ENCODE assay signal across 22 mouse cellular contexts in genomic region chr16:18513508-18513907, GRCm38 (mm10). TPM values are rescaled to one million over a fixed set of nuclear protein-coding genes. Genes with fewer than 3 reads are reported as not detected.
DNase-seq lines count a peak whose midpoint lies in the region; ATAC-seq and TF ChIP-seq lines count a peak whose summit lies in the region.
"Had no signal": no experiment of that assay in that cellular context is flagged by ENCODE, and none has a peak within 500 bp of the region (broad histone marks: within the 10 kb centered on the region; RNA-seq: fewer than 3 reads in every experiment).

No protein-coding gene starts in this region.

- H3K4me3 ChIP-seq in kidney, postnatal 0 days (replicated peaks; ENCODE audit: low read depth, low read length) = no peak overlapping the region
- H3K4me3 ChIP-seq in lung, postnatal 0 days (ENCODE audit: low read depth, low read length) = no peak overlapping the region
- H3K4me3 ChIP-seq: embryonic facial prominence, embryonic 15.5 days; erythroblast, embryonic 14.5 days; forebrain, embryonic 10.5 days; forebrain, embryonic 15.5 days; heart, embryonic 10.5 days; hindbrain, embryonic 13.5 days had no signal

- WGBS in kidney, postnatal 0 days = 41% methylated on average over 6 of the region's 6 CpGs
- 16% methylated on average over 6 of the region's 6 CpGs for WGBS in lung, postnatal 0 days

- H3K27ac ChIP-seq in kidney, postnatal 0 days = no peak overlapping the region
- H3K27ac ChIP-seq in lung, postnatal 0 days (ENCODE audit: low read length) = no peak overlapping the region
- H3K27ac ChIP-seq: embryonic facial prominence, embryonic 15.5 days; forebrain, embryonic 10.5 days; forebrain, embryonic 15.5 days; heart, embryonic 10.5 days; hindbrain, embryonic 13.5 days; hindbrain, postnatal 0 days had no signal

- no peaks in the 10 kb centered on the region for H3K9me3 ChIP-seq in kidney, postnatal 0 days (replicated peaks; ENCODE audit: low read length)
- H3K9me3 ChIP-seq in lung, postnatal 0 days (ENCODE audit: low read length) = no peaks in the 10 kb centered on the region
- H3K9me3 ChIP-seq: embryonic facial prominence, embryonic 15.5 days; forebrain, embryonic 10.5 days; forebrain, embryonic 15.5 days; heart, embryonic 10.5 days; hindbrain, embryonic 13.5 days had no signal

- ATAC-seq in kidney, postnatal 0 days (replicated peaks; ENCODE audit: low FRiP score, low read depth) = no peak
- ATAC-seq in lung, postnatal 0 days = peak; percentile 78
- ATAC-seq: forebrain, embryonic 15.5 days; hindbrain, postnatal 0 days had no signal

- H3K27me3 ChIP-seq in kidney, postnatal 0 days (ENCODE audit: insufficient read depth, low read length) = no peaks in the 10 kb centered on the region
- no peaks in the 10 kb centered on the region for H3K27me3 ChIP-seq in lung, postnatal 0 days (replicated peaks; ENCODE audit: insufficient read depth, low read length)
- H3K27me3 ChIP-seq: CH12.LX; embryonic facial prominence, embryonic 15.5 days; forebrain, embryonic 15.5 days; hindbrain, embryonic 13.5 days had no signal

- TF ChIP-seq CTCF in kidney, postnatal 0 days (IDR thresholded peaks at IDR 0.05; ENCODE audit: low read depth) = no peak
- no peak for TF ChIP-seq CTCF in lung, postnatal 0 days (IDR thresholded peaks at IDR 0.05)

- no peaks in the 10 kb centered on the region for H3K36me3 ChIP-seq in kidney, postnatal 0 days (ENCODE audit: insufficient read depth, low read length)
- no peaks in the 10 kb centered on the region for H3K36me3 ChIP-seq in lung, postnatal 0 days (ENCODE audit: insufficient read depth, low read length)
- H3K36me3 ChIP-seq: forebrain, embryonic 10.5 days; forebrain, embryonic 15.5 days; heart, embryonic 10.5 days; hindbrain, embryonic 13.5 days had no signal

- no peak overlapping the region for H3K4me2 ChIP-seq in kidney, postnatal 0 days (ENCODE audit: low read length)
- no peak overlapping the region for H3K4me2 ChIP-seq in lung, postnatal 0 days (replicated peaks; ENCODE audit: low read depth, low read length)
- H3K4me2 ChIP-seq: embryonic facial prominence, embryonic 15.5 days; forebrain, embryonic 15.5 days; hindbrain, embryonic 13.5 days had no signal

- 0 out of 2 replicates have a peak, but pooled peaks cover 3% of the 10 kb centered on the region for H3K4me1 ChIP-seq in kidney, postnatal 0 days (replicated peaks; ENCODE audit: insufficient read depth, low read length)
- no peaks in the 10 kb centered on the region for H3K4me1 ChIP-seq in lung, postnatal 0 days (ENCODE audit: insufficient read depth, low read depth, low read length)
- H3K4me1 ChIP-seq: forebrain, embryonic 15.5 days; hindbrain, embryonic 13.5 days had no signal

- TF ChIP-seq EP300 in lung, postnatal 0 days (IDR thresholded peaks at IDR 0.05) = peak; percentile 93

- no peak overlapping the region for H3K9ac ChIP-seq in kidney, postnatal 0 days (ENCODE audit: low read depth, low read length)
- H3K9ac ChIP-seq in lung, postnatal 0 days (replicated peaks; ENCODE audit: low read depth) = no peak overlapping the region
- H3K9ac ChIP-seq: embryonic facial prominence, embryonic 15.5 days; forebrain, embryonic 15.5 days; hindbrain, embryonic 13.5 days had no signal

- peak; percentile 19 for DNase-seq in embryo, embryonic 10.5 days (ENCODE audit: low spot score)
- no peak for DNase-seq in embryo, embryonic 10 days (ENCODE audit: low spot score)
- DNase-seq in kidney, postnatal 0 days (ENCODE audit: low spot score) = peak; percentile 43
- no peak for DNase-seq in kidney, postnatal 10 days
- peak; percentile 51 for DNase-seq in lung, postnatal 0 days (ENCODE audit: low spot score)
- no peak for DNase-seq in lung, postnatal 14 days
- peak; percentile 24 for DNase-seq in skeletal muscle tissue, adult 2 months (ENCODE audit: low read depth, low spot score)
- DNase-seq in right cerebral cortex, adult 18-20 months = no peak
- DNase-seq: adrenal gland, adult 8-10 months; adrenal gland, postnatal 36 days; cerebellum, adult 2 months; cerebellum, postnatal 10 days; gastrocnemius, postnatal 14 days; heart, postnatal 14 days had no signal

RNA-seq across cellular contexts. Expression of gene Rtl10, which starts 14.8 kb away (rescaled TPM):
- 2.2 and 3.0 TPM in 2 replicates for polyA plus RNA-seq in kidney, postnatal 0 days (2015; fragmentation: Nextera tagmentation; extraction: Ambion mirVana)
- 1.1 TPM in 2 replicates for polyA plus RNA-seq in lung, postnatal 0 days (2015; fragmentation: Nextera tagmentation; extraction: Ambion mirVana)

RNA-seq across cellular contexts. Expression of gene Gnb1l, which starts 15.0 kb away (rescaled TPM):
- 12.9 and 16.1 TPM in 2 replicates for polyA plus RNA-seq in kidney, postnatal 0 days (2015; fragmentation: Nextera tagmentation; extraction: Ambion mirVana)
- polyA plus RNA-seq in lung, postnatal 0 days (2015; fragmentation: Nextera tagmentation; extraction: Ambion mirVana) = 8.1 and 8.4 TPM in 2 replicates

Comparison
In these comparisons a context has a peak if more than half of its experiments do, and no peak if none do; other contexts are left out.
1. DNase-seq: peak in embryo, embryonic 10.5 days (single experiment), kidney, postnatal 0 days (single experiment), lung, postnatal 0 days (single experiment) and skeletal muscle tissue, adult 2 months (single experiment); none in embryo, embryonic 10 days (single experiment), kidney, postnatal 10 days (single experiment), lung, postnatal 14 days (single experiment) and right cerebral cortex, adult 18-20 months (single experiment).